Comparison of ENCODE assay signal across 7 mouse cellular contexts in genomic region chr19:60730281-60730852, GRCm38 (mm10). TPM values are rescaled to one million over a fixed set of nuclear protein-coding genes. Genes with fewer than 3 reads are reported as not detected.
A peak's percentile ranks its signal among the peaks of the same experiment; 100 is the strongest.
DNase-seq lines count a peak whose midpoint lies in the region; ATAC-seq and TF ChIP-seq lines count a peak whose summit lies in the region.

No protein-coding gene starts in this region.

- no peak overlapping the region for H3K4me2 ChIP-seq in hindbrain, postnatal 0 days (ENCODE audit: low read depth, low read length)

- peak; percentile 51 for ATAC-seq in Patski
- ATAC-seq in hindbrain, postnatal 0 days = no peak

- 56% methylated on average over 2 of the region's 2 CpGs for WGBS in hindbrain, postnatal 0 days
- WGBS in lung, adult 2 months = 47% methylated on average over 2 of the region's 2 CpGs

- CTCF ChIA-PET in Patski (lab: Charles Lee) = interaction anchor here (0.9 to 3.4 kb wide), 11 partner anchors 9 to 119 kb away, joined by 3 to 13 read pairs (median 4); no protein-coding TSS in a partner anchor

- no peaks in the 10 kb centered on the region for H3K36me3 ChIP-seq in hindbrain, postnatal 0 days (ENCODE audit: insufficient read depth, low read length)

- peak; percentile 28 for DNase-seq in left cerebral cortex, postnatal 4 days
- DNase-seq in left cerebral cortex, postnatal 10 days (ENCODE audit: extremely low spot score in 1 of 2, low spot score in 2 of 2) = no peak
- no peak for DNase-seq in Patski (ENCODE audit: low read depth, low spot score)
- DNase-seq in cerebellum, adult 8-10 months = peak; percentile 32
- peak; percentile 48 for DNase-seq in hindbrain, postnatal 0 days (ENCODE audit: low spot score)
- DNase-seq in lung, adult 2 months = peak; percentile 20
- DNase-seq in spleen, postnatal 4 days (ENCODE audit: low spot score in 2 of 2) = peak; percentile 67 to 81

- H3K9ac ChIP-seq in hindbrain, postnatal 0 days (replicated peaks; ENCODE audit: low read length) = no peak overlapping the region

- H3K27me3 ChIP-seq in Patski = peaks cover 32% of the 10 kb centered on the region
- H3K27me3 ChIP-seq in hindbrain, postnatal 0 days (ENCODE audit: insufficient read depth, low read length) = no peaks in the 10 kb centered on the region

- H3K9me3 ChIP-seq in hindbrain, postnatal 0 days (ENCODE audit: low read length) = no peaks in the 10 kb centered on the region

- peak; percentile 86 for TF ChIP-seq CTCF in Patski (IDR thresholded peaks at IDR 0.05)
- TF ChIP-seq CTCF in hindbrain, postnatal 0 days (IDR thresholded peaks at IDR 0.05; ENCODE audit: low read depth) = peak; percentile 66
- TF ChIP-seq CTCF in lung, adult 2 months (IDR thresholded peaks at IDR 0.05; ENCODE audit: insufficient read depth, low read length) = peak; percentile 71

- POLR2A ChIA-PET in Patski (lab: Charles Lee) = no interaction called here

- intact Hi-C loops in left cerebral cortex, postnatal 4 days (cut with DNase I) = no loop called here
- intact Hi-C loops in left cerebral cortex, postnatal 10 days (cut with DNase I) = no loop called here

- no peaks in the 10 kb centered on the region for H3K4me1 ChIP-seq in hindbrain, postnatal 0 days (ENCODE audit: insufficient read depth, low read length)
- no peaks in the 10 kb centered on the region for H3K4me1 ChIP-seq in lung, adult 2 months (ENCODE audit: control insufficient read depth, insufficient read depth, low read length)

- no peak for TF ChIP-seq POLR2A in lung, adult 2 months (IDR thresholded peaks at IDR 0.05; ENCODE audit: borderline replicate concordance, extremely low read depth, low read depth, low read length)

- no peak overlapping the region for H3K27ac ChIP-seq in hindbrain, postnatal 0 days

- H3K4me3 ChIP-seq in hindbrain, postnatal 0 days (ENCODE audit: low read length) = no peak overlapping the region
- H3K4me3 ChIP-seq in lung, adult 2 months (replicated peaks; ENCODE audit: extremely low read depth, low read depth, low read length) = no peak overlapping the region

- in situ Hi-C loops in Patski (cut with MboI; ENCODE audit: low pct_unique_long_range_greater_than_20kb) = no loop called here

RNA-seq across cellular contexts. Expression of gene Nanos1, which starts 25.4 kb away (rescaled TPM):
- 10 to 100 TPM; 16.2 to 17.0 TPM for total RNA-seq in left cerebral cortex, postnatal 4 days (2021)
- total RNA-seq in left cerebral cortex, postnatal 10 days (2021) = 10 to 100 TPM; 21.6 to 22.6 TPM
- 10.6 TPM for polyA plus RNA-seq in Patski (2021)
- 37.2 and 40.1 TPM in 2 replicates for total RNA-seq in hindbrain, postnatal 0 days (2014; rRNA removed)
- polyA plus RNA-seq in hindbrain, postnatal 0 days (2015; fragmentation: Nextera tagmentation; extraction: Ambion mirVana) = 16.0 and 16.1 TPM in 2 replicates
- polyA plus RNA-seq in lung, adult 2 months (2012; rRNA removed) = 0.41 and 0.74 TPM in 2 replicates

Comparison
In these comparisons a context has a peak if more than half of its experiments do, and no peak if none do; other contexts are left out.
1. DNase-seq: peak in left cerebral cortex, postnatal 4 days (single experiment), cerebellum, adult 8-10 months (single experiment), hindbrain, postnatal 0 days (single experiment), lung, adult 2 months (single experiment) and spleen, postnatal 4 days (2 of 2); none in left cerebral cortex, postnatal 10 days (0 of 2) and Patski (single experiment).
2. Peak in every context shown above with its lines, with median percentiles within 50 percentile points of each other: CTCF ChIP-seq.